Mouse (Mus musculus): Measurements from ENCODE around the gene Chp2. TPM values are rescaled to one million over a fixed set of nuclear protein-coding genes. Genes with fewer than 3 reads are reported as not detected.

Chp2 gene
- polyA plus RNA-seq, 1 experiment from 2014 or later = 1.6 TPM

Other genes starting within 250 kb of the Chp2 start
- gene Cog7, start 237.8 kb upstream of the Chp2 start, polyA plus RNA-seq (2015; fragmentation: Nextera tagmentation; extraction: Ambion mirVana) = 27.1 and 27.5 TPM in 2 replicates
- 59.0 and 63.7 TPM in 2 replicates for gene Gga2, start 198.3 kb upstream of the Chp2 start, polyA plus RNA-seq (2015; fragmentation: Nextera tagmentation; extraction: Ambion mirVana)
- gene Ubfd1, start 152.3 kb upstream of the Chp2 start, polyA plus RNA-seq (2015; fragmentation: Nextera tagmentation; extraction: Ambion mirVana) = 81.4 and 85.3 TPM in 2 replicates
- gene Ears2, start 152.2 kb upstream of the Chp2 start, polyA plus RNA-seq (2015; fragmentation: Nextera tagmentation; extraction: Ambion mirVana) = 9.2 and 10.7 TPM in 2 replicates
- gene Ndufab1, start 117.6 kb upstream of the Chp2 start, polyA plus RNA-seq (2015; fragmentation: Nextera tagmentation; extraction: Ambion mirVana) = 588 and 603 TPM in 2 replicates
- gene Palb2, start 86.5 kb upstream of the Chp2 start, polyA plus RNA-seq (2015; fragmentation: Nextera tagmentation; extraction: Ambion mirVana) = 4.9 and 5.0 TPM in 2 replicates
- 166 and 173 TPM in 2 replicates for gene Dctn5, start 86.5 kb upstream of the Chp2 start, polyA plus RNA-seq (2015; fragmentation: Nextera tagmentation; extraction: Ambion mirVana)
- gene Plk1, start 60.1 kb upstream of the Chp2 start, polyA plus RNA-seq (2015; fragmentation: Nextera tagmentation; extraction: Ambion mirVana) = 17.2 and 22.9 TPM in 2 replicates
- gene Ern2, start 33.3 kb upstream of the Chp2 start, polyA plus RNA-seq (2015; fragmentation: Nextera tagmentation; extraction: Ambion mirVana) = 1.9 and 2.7 TPM in 2 replicates
- gene Prkcb, start 69.3 kb downstream of the Chp2 start, polyA plus RNA-seq (2015; fragmentation: Nextera tagmentation; extraction: Ambion mirVana) = 107 and 117 TPM in 2 replicates